Mouse (Mus musculus): ENCODE measurements around the gene Prr18. TPM values are rescaled to one million over a fixed set of nuclear protein-coding genes. Genes with fewer than 3 reads are reported as not detected.

The Prr18 gene
- 0.64 TPM for total RNA-seq (2023)

DNA sequence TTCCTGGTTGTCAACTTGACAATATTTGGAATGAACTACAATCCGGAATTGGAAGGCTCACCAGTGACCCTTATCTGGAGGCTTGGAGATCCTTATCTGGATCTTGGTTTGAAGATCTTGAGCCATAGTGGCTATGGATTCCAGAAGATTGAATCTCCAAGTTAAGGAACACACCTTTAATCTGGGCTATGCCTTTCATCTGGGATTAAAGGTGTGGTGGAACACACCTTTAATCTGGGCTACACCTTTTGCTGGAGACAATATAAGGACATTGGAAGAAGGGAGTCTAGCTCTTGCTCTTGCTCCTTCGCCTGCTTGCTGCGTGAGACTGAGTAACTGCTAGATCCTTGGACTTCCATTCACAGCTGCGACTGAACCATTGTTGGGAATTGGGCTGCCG, at the start of gene Prr18:
Prr18 (plus strand) TSS at position 301 of the 400 bp plus-strand sequence.

GRCm38 (mm10) chr17:8310838-8311614, 26.2 kb upstream of the Prr18 start, which contains the start of gene Sft2d1:
Gene Sft2d1, plus strand, starts transcription at chr17:8311102.

DNA sequence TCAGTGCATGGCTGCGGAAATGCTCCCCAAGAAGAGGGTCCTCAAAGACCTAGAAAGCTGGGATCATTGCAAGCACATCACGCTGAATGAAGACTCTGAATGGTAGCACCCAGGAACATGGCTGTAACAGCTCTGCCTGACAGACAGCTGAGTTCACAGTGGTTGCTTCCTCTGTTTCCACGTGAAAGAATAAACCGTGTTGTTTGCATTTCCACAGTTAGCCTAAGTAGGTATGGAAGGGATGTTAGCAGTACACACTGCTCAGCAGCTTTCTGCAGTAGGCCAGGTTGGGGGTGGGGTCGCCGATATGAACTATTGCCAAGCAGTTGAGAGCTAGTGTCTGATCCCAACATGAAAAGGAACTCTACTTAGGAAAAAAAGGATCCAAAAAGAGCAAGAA, 18.4 kb downstream of the Prr18 start, which contains the start of gene T2:
T2 (plus strand) TSS at position 301 of the 400 bp plus-strand sequence.

Other genes with a start within 250 kb of the Prr18 start
- not detected for gene Gm49673, start 189.7 kb upstream of the Prr18 start, total RNA-seq (2023)
- 42.7 TPM for gene Rnaset2a, start 189.4 kb upstream of the Prr18 start, total RNA-seq (2023)
- 37.1 TPM for gene Fgfr1op, start 172.0 kb upstream of the Prr18 start, total RNA-seq (2023)
- 6.1 TPM for gene Ccr6, start 101.4 kb upstream of the Prr18 start, total RNA-seq (2023)
- 41.7 TPM for gene Mpc1, start 54.6 kb upstream of the Prr18 start, total RNA-seq (2023)
- 84.1 TPM for gene Sft2d1, start 26.4 kb upstream of the Prr18 start, total RNA-seq (2023)
- 0.64 TPM for gene T2, start 18.5 kb downstream of the Prr18 start, total RNA-seq (2023)
- gene T, start 97.0 kb downstream of the Prr18 start, total RNA-seq (2023) = not detected
- gene Pde10a, start 187.9 kb downstream of the Prr18 start, total RNA-seq (2023) = not detected
- not detected for gene Gm17087, start 229.5 kb downstream of the Prr18 start, total RNA-seq (2023)